Comparison of ENCODE assay signal across 14 mouse cellular contexts in the genomic region with DNA sequence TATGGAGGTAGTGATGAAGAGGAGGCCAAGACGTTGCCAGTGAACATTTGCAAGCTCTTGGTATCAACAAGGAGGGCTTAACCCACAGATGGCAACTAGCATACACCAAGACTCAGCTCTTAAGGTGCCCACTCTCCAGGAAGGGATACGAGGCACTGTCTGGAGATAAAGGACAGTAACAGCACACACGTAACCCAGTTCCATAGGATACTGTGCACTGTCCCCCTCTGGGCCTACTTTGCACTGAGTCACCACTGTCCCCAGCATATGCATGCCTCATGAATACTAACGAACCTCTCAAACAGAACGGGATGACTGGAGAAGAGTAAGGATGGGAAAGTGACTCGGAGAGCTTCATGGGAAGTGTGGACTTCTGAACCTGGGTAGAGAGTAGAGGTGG. TPM values are rescaled to one million over a fixed set of nuclear protein-coding genes. Genes with fewer than 3 reads are reported as not detected.
DNase-seq lines count a peak whose midpoint lies in the region; ATAC-seq and TF ChIP-seq lines count a peak whose summit lies in the region.
"Had no signal": no experiment of that assay in that cellular context is flagged by ENCODE, and none has a peak within 500 bp of the region (broad histone marks: within the 10 kb centered on the region; RNA-seq: fewer than 3 reads in every experiment).

No protein-coding gene starts in this region.

- peak; percentile 58 for ATAC-seq in frontal cortex, adult (ENCODE audit: low TSS enrichment)
- no peak for ATAC-seq in midbrain, postnatal 0 days (ENCODE audit: low FRiP score)
- no peak for ATAC-seq in hindbrain, embryonic 16.5 days
- ATAC-seq in midbrain, embryonic 16.5 days = peak; percentile 34; the same call in 1 of the 2 replicates
- no peak for ATAC-seq in megakaryocyte, adult 5-6 weeks (ENCODE audit: poor library complexity, severe bottlenecking)

- peak overlapping the region; percentile 65; the same call in 1 of the 2 replicates for H3K27ac ChIP-seq in midbrain, embryonic 10.5 days (replicated peaks)
- no peak overlapping the region for H3K27ac ChIP-seq in midbrain, postnatal 0 days (ENCODE audit: low read depth, low read length)
- H3K27ac ChIP-seq in hindbrain, embryonic 16.5 days (ENCODE audit: low read depth, low read length) = peak overlapping the region; percentile 46; the same call in 1 of the 2 replicates
- H3K27ac ChIP-seq in midbrain, embryonic 16.5 days (ENCODE audit: low read length) = no peak overlapping the region
- H3K27ac ChIP-seq: stomach, embryonic 15.5 days had no signal

- H3K27me3 ChIP-seq in midbrain, embryonic 10.5 days (ENCODE audit: low read depth, poor library complexity, severe bottlenecking) = no peaks in the 10 kb centered on the region
- H3K27me3 ChIP-seq in midbrain, postnatal 0 days (ENCODE audit: insufficient read depth, low read length) = no peaks in the 10 kb centered on the region
- no peaks in the 10 kb centered on the region for H3K27me3 ChIP-seq in hindbrain, embryonic 16.5 days (replicated peaks; ENCODE audit: control insufficient read depth, insufficient read depth, low read length)
- no peaks in the 10 kb centered on the region for H3K27me3 ChIP-seq in midbrain, embryonic 16.5 days (ENCODE audit: control insufficient read depth, insufficient read depth, low read depth, low read length)
- H3K27me3 ChIP-seq: stomach, embryonic 15.5 days had no signal

- peaks cover 24% of the 10 kb centered on the region for H3K4me1 ChIP-seq in midbrain, embryonic 10.5 days
- H3K4me1 ChIP-seq in midbrain, postnatal 0 days (ENCODE audit: insufficient read depth, low read length) = peaks cover 11% of the 10 kb centered on the region
- H3K4me1 ChIP-seq in hindbrain, embryonic 16.5 days (ENCODE audit: control insufficient read depth, insufficient read depth, low read depth, low read length) = peaks cover 19% of the 10 kb centered on the region
- peaks cover 23% of the 10 kb centered on the region for H3K4me1 ChIP-seq in midbrain, embryonic 16.5 days (ENCODE audit: control insufficient read depth, insufficient read depth, low read length)

- TF ChIP-seq CTCF in midbrain, postnatal 0 days (IDR thresholded peaks at IDR 0.05) = no peak

- H3K36me3 ChIP-seq in midbrain, embryonic 10.5 days = no peaks in the 10 kb centered on the region
- no peaks in the 10 kb centered on the region for H3K36me3 ChIP-seq in midbrain, postnatal 0 days (ENCODE audit: insufficient read depth, low read length)
- no peaks in the 10 kb centered on the region for H3K36me3 ChIP-seq in hindbrain, embryonic 16.5 days (ENCODE audit: control insufficient read depth, insufficient read depth, low read length)
- no peaks in the 10 kb centered on the region for H3K36me3 ChIP-seq in midbrain, embryonic 16.5 days (ENCODE audit: control insufficient read depth, insufficient read depth, low read length)
- H3K36me3 ChIP-seq: G1E; stomach, embryonic 15.5 days had no signal

- no peak overlapping the region for H3K9ac ChIP-seq in midbrain, postnatal 0 days (replicated peaks; ENCODE audit: low read length, poor library complexity, severe bottlenecking)
- no peak overlapping the region; the same call in 1 of the 2 replicates for H3K9ac ChIP-seq in hindbrain, embryonic 16.5 days (ENCODE audit: low read depth, low read length)
- H3K9ac ChIP-seq in midbrain, embryonic 16.5 days (ENCODE audit: low read depth, low read length) = no peak overlapping the region
- H3K9ac ChIP-seq: lung, embryonic 14.5 days; stomach, embryonic 15.5 days had no signal

- no peak for DNase-seq in frontal cortex, adult 2 months (ENCODE audit: extremely low spot score in 1 of 2, low spot score in 1 of 2)
- no peak for DNase-seq in midbrain, embryonic 10.5 days (ENCODE audit: low spot score)
- DNase-seq in midbrain, postnatal 0 days (ENCODE audit: low spot score) = no peak
- no peak for DNase-seq in adrenal gland, postnatal 25 days
- DNase-seq: adrenal gland, postnatal 36 days; kidney, postnatal 14 days; right cerebral cortex, postnatal 4 days had no signal

- WGBS in midbrain, embryonic 10.5 days = 86% methylated on average over 6 of the region's 6 CpGs
- WGBS in midbrain, postnatal 0 days = 53% methylated on average over 6 of the region's 6 CpGs
- 51% methylated on average over 6 of the region's 6 CpGs for WGBS in hindbrain, embryonic 16.5 days
- 54% methylated on average over 6 of the region's 6 CpGs for whole genome bisulfite sequencing in midbrain, embryonic 16.5 days

- no peak overlapping the region for H3K4me2 ChIP-seq in midbrain, postnatal 0 days (ENCODE audit: low read depth, low read length, poor library complexity, severe bottlenecking)
- no peak overlapping the region for H3K4me2 ChIP-seq in hindbrain, embryonic 16.5 days (ENCODE audit: low read length)
- H3K4me2 ChIP-seq in midbrain, embryonic 16.5 days (ENCODE audit: low read length) = no peak overlapping the region
- H3K4me2 ChIP-seq: lung, embryonic 14.5 days; stomach, embryonic 15.5 days had no signal

- no peaks in the 10 kb centered on the region for H3K9me3 ChIP-seq in midbrain, embryonic 10.5 days (replicated peaks)
- H3K9me3 ChIP-seq in midbrain, postnatal 0 days (ENCODE audit: low read length) = no peaks in the 10 kb centered on the region
- H3K9me3 ChIP-seq in hindbrain, embryonic 16.5 days (ENCODE audit: control insufficient read depth, low read length) = no peaks in the 10 kb centered on the region
- H3K9me3 ChIP-seq in midbrain, embryonic 16.5 days (replicated peaks; ENCODE audit: control insufficient read depth, low read length, poor library complexity, severe bottlenecking) = no peaks in the 10 kb centered on the region
- H3K9me3 ChIP-seq: stomach, embryonic 15.5 days had no signal

- H3K4me3 ChIP-seq in midbrain, embryonic 10.5 days = no peak overlapping the region
- no peak overlapping the region for H3K4me3 ChIP-seq in midbrain, postnatal 0 days (ENCODE audit: low read depth, low read length)
- no peak overlapping the region for H3K4me3 ChIP-seq in hindbrain, embryonic 16.5 days (ENCODE audit: low read length)
- H3K4me3 ChIP-seq in midbrain, embryonic 16.5 days (ENCODE audit: low read depth, low read length) = no peak overlapping the region
- H3K4me3 ChIP-seq: stomach, embryonic 15.5 days had no signal

RNA-seq across cellular contexts. Expression of a gene that starts 48.2 kb away (rescaled TPM):
- 46.3 and 48.4 TPM in 2 replicates for polyA plus RNA-seq in frontal cortex, adult 2 months (2012; rRNA removed)
- 29.4 and 41.1 TPM in 2 replicates for polyA plus RNA-seq in midbrain, embryonic 10.5 days (2016; fragmentation: Nextera tagmentation; extraction: Ambion mirVana)
- total RNA-seq in midbrain, postnatal 0 days (2014; rRNA removed) = 89.4 and 109 TPM in 2 replicates
- 54.6 and 55.6 TPM in 2 replicates for polyA plus RNA-seq in midbrain, postnatal 0 days (2015; fragmentation: Nextera tagmentation; extraction: Ambion mirVana)
- 58.1 and 64.6 TPM in 2 replicates for polyA plus RNA-seq in hindbrain, embryonic 16.5 days (2015; fragmentation: Nextera tagmentation; extraction: Ambion mirVana)
- polyA plus RNA-seq in midbrain, embryonic 16.5 days (2015; fragmentation: Nextera tagmentation; extraction: Ambion mirVana) = 66.9 and 82.1 TPM in 2 replicates
- total RNA-seq in adrenal gland, postnatal 25 days (2021) = 31.5 TPM in 2 replicates
- 45.0 and 51.3 TPM in 2 replicates for total RNA-seq in megakaryocyte, adult 5-6 weeks (2015)
- 46.1 and 69.8 TPM in 2 replicates for total RNA-seq in megakaryocyte, adult 5-6 weeks (2017)
- polyA plus RNA-seq: G1E had no signal

Comparison
In these comparisons a context has a peak if more than half of its experiments do, and no peak if none do; other contexts are left out.
1. ATAC-seq: peak in frontal cortex, adult (single experiment) and midbrain, embryonic 16.5 days (single experiment); none in midbrain, postnatal 0 days (single experiment), hindbrain, embryonic 16.5 days (single experiment) and megakaryocyte, adult 5-6 weeks (single experiment).
2. H3K27ac ChIP-seq: peak in midbrain, embryonic 10.5 days (single experiment) and hindbrain, embryonic 16.5 days (single experiment); none in midbrain, postnatal 0 days (single experiment) and midbrain, embryonic 16.5 days (single experiment).